Mouse (Mus musculus) forebrain, embryonic 11.5 days (tissue): ENCODE measurements around the gene Tmem37. TPM values are rescaled to one million over a fixed set of nuclear protein-coding genes. Genes with fewer than 3 reads are reported as not detected.

Experiments used
- ATAC-seq: fragments of 200-750 bp; cut with Nextera tagmentation; replicated peaks from 2 replicates; pipeline ENCODE4 v1.8.0; 2017; ENCODE audit warnings: moderate TSS enrichment; ENCODE audit not compliant: low FRiP score
- DNase-seq: peaks from one replicate; pipeline ENCODE4 v3.0.0-alpha.2; 2017; ENCODE audit warnings: low spot score
- H3K27ac ChIP-seq: fragments of 300-500 bp; sonication (generic); 2 replicates; pipeline ENCODE4 v1.5.1; 2014; ENCODE audit warnings: low read depth, low read length
- H3K27me3 ChIP-seq: fragments of 300-500 bp; sonication (generic); 2 replicates; pipeline ENCODE4 v1.6.1; 2014; ENCODE audit warnings: mild to moderate bottlenecking, low read length, mixed read lengths; ENCODE audit not compliant: control insufficient read depth, insufficient read depth
- H3K36me3 ChIP-seq: fragments of 300-500 bp; sonication (generic); 2 replicates; pipeline ENCODE4 v1.6.1; 2014; ENCODE audit warnings: mild to moderate bottlenecking, low read length, moderate library complexity, mixed read lengths; ENCODE audit not compliant: control insufficient read depth, insufficient read depth
- H3K4me1 ChIP-seq: fragments of 300-500 bp; sonication (generic); replicated peaks from 2 replicates; pipeline ENCODE4 v1.6.1; 2014; ENCODE audit warnings: low read length, mixed read lengths; ENCODE audit not compliant: control insufficient read depth, insufficient read depth
- H3K4me2 ChIP-seq: fragments of 300-500 bp; sonication (generic); 2 replicates; pipeline ENCODE4 v1.6.1; 2014; ENCODE audit warnings: low read depth, mild to moderate bottlenecking, low read length, moderate library complexity, mixed read lengths; ENCODE audit not compliant: severe bottlenecking
- H3K4me3 ChIP-seq: fragments of 300-500 bp; sonication (generic); 2 replicates; pipeline ENCODE4 v1.5.1; 2014; ENCODE audit warnings: low read depth, low read length
- H3K9ac ChIP-seq: fragments of 300-500 bp; sonication (generic); 2 replicates; pipeline ENCODE4 v1.6.1; 2014; ENCODE audit warnings: low read length
- H3K9me3 ChIP-seq: fragments of 300-500 bp; sonication (generic); 2 replicates; pipeline ENCODE4 v1.6.1; 2016; ENCODE audit warnings: low read length, mixed read lengths; ENCODE audit not compliant: control insufficient read depth
- WGBS: fragments of 180-500 bp; shearing (Covaris S2); extraction: QIAGEN DNeasy Blood & Tissue Kit; methylation state at CpG from one replicate; pipeline ENCODE4 v1.1.7; 2014; 5-methylcytosine and 5-hydroxymethylcytosine counted together
- polyA plus RNA-seq: library from polyadenylated mRNA; unstranded; fragments of >200 nt; fragmentation: Nextera tagmentation; extraction: Ambion mirVana; gene quantifications from 2 replicates; pipeline ENCODE4 v1.2.1, GENCODE M21; 2014

Gene Tmem37
- polyA plus RNA-seq, 1 experiment from 2014 or later = 5.3 TPM

DNA sequence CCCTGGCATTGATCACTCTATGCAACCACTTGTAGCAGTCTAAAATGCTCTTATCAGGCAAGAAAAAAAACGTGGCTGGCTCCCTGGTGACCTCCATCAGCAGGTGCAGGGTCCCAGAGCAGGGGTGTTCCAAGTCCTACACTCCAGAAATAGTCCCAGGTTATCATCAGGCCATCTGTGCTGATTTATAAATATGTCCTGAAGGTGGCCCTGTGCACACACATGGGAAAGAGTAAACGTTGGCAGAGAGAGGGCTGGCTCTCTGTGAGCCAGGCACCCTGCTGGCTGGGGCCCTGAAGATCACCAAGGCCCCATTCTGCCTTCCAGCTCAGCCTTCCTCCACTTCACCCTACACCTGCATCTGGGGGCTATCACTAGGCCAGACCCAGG lies 48.8 kb downstream of the Tmem37 start:
- no peaks in the 10 kb centered on the region for H3K4me1 ChIP-seq
- no peak overlapping the region for H3K4me2 ChIP-seq
- DNase-seq = no peak
- H3K27ac ChIP-seq = no peak overlapping the region
- WGBS = 47% methylated on average over 2 of the region's 2 CpGs
- H3K9me3 ChIP-seq = no peaks in the 10 kb centered on the region
- H3K4me3 ChIP-seq = no peak overlapping the region
- H3K27me3 ChIP-seq = no peaks in the 10 kb centered on the region
- no peak overlapping the region for H3K9ac ChIP-seq
- ATAC-seq = no peak
- no peaks in the 10 kb centered on the region for H3K36me3 ChIP-seq

DNA sequence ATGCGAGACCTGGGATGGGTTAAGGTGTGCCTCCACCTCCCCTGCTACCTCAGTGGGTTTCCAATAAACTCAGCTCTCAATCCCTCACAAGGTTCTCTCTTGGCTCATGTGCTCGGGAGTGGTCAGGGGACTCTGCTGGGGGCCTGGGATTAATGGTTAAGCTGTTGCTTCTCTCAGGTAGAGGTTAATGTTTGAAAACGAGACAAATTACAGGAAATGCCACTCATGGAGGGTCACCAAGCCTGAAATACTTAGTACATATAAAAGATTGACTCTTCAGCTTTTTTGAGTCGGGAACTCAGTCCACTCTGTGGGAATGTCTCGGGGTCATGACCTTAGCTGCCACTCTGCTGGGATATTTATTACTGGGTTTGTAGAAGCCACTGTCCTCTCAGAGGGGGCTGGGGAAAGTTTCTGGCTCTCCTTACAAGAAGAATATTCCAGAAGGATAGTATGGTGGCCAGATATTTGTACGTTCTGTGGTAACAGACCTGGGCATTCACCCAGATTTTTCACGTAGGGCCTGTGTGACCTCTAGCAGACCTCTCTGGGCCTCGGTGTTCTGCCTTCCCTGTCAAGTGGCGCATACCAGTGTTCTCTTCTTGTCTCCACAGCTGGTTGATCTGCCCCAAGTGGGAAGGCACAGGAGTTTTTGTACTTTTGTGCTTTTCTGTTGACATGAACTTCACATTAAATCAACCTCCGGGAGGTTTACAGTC lies 49.4 kb downstream of the Tmem37 start:
- Histone ChIP-seq H3K27ac (no peak overlapping the region), H3K9ac (no peak overlapping the region), H3K9me3 (no peaks in the 10 kb centered on the region), H3K27me3 (no peaks in the 10 kb centered on the region), H3K4me2 (no peak overlapping the region), H3K36me3 (no peaks in the 10 kb centered on the region), H3K4me1 (no peaks in the 10 kb centered on the region), H3K4me3 (no peak overlapping the region)
- no peak for ATAC-seq
- DNase-seq = no peak
- 70% methylated on average over 10 of the region's 10 CpGs for WGBS

DNA sequence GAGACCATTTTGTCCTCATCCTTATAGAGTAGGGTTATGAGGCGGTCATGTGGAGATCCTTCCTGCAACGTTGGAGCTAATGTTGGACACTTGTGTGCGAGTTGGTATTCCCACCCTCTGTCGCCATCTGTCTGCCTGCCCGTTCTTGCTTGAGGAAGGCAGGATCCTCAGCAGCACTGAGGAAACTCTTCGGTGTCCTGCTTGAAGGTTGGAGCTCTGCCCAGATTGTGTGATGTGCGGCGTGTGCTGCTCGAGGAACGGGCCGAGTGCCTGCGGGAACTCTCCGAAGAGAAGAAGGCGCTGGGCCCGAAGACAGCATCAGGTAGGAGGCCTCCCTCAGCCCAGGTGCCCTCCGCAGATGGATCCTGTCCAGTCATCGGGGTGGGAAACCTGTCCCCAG lies 51.9 kb downstream of the Tmem37 start:
- no peak overlapping the region for H3K9ac ChIP-seq
- 90% methylated on average over 17 of the region's 17 CpGs for WGBS
- no peaks in the 10 kb centered on the region for H3K9me3 ChIP-seq
- H3K4me2 ChIP-seq = no peak overlapping the region
- ATAC-seq (no peak), DNase-seq (no peak)
- H3K36me3 ChIP-seq = no peaks in the 10 kb centered on the region
- no peaks in the 10 kb centered on the region for H3K4me1 ChIP-seq
- no peak overlapping the region for H3K27ac ChIP-seq
- no peaks in the 10 kb centered on the region for H3K27me3 ChIP-seq
- no peak overlapping the region for H3K4me3 ChIP-seq

DNA sequence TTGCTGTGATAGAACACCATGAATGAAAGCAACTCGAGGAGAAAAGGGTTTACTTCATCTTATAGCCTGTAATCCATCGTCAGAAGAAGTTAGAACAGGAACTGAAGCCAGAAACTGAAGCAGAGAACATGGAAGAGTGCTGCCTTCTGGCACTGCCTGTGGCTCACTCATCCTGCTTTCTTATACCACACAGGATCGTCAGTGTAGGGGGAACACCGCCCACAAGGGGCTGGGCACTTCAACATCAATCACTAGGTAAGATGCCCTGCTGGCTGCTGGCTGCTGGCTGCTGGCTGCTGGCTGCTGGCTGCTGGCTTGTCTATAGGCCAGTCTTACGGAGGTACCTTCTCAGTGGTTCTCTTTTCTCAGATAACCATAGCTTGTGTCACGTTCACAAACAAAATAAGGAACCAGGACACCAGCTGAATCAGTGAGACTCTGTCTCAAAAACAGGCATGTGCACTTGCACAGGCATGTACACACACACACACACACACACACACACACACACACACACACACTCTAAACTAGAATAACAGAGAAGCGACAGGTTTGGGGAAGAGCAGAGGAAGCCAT lies 53.5 kb downstream of the Tmem37 start:
- no peaks in the 10 kb centered on the region for H3K27me3 ChIP-seq
- no peak overlapping the region for H3K27ac ChIP-seq
- DNase-seq (no peak), ATAC-seq (no peak)
- H3K9ac ChIP-seq = no peak overlapping the region
- H3K4me3 ChIP-seq = no peak overlapping the region
- no peaks in the 10 kb centered on the region for H3K36me3 ChIP-seq
- no peak overlapping the region for H3K4me2 ChIP-seq
- WGBS = 86% methylated on average over 7 of the region's 7 CpGs
- no peaks in the 10 kb centered on the region for H3K9me3 ChIP-seq
- no peaks in the 10 kb centered on the region for H3K4me1 ChIP-seq

DNA sequence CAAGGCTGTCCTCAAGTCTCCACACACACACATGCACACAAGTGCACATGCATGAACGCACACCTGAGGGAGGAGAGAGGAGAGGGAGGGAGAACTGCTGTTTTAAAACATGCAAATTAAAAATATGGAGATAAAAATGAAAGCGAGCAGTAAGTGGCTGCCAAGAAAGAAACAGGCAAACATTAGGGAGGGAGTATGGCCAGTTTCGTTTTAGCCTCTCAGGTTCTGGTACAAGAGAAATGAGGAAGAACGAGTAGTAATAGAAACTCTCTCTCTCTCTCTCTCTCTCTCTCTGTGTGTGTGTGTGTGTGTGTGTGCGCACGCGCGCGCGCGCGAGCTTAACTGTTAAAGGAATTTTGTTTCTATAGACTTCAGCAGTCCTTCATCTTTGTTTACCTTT lies 54.4 kb downstream of the Tmem37 start:
- no peak overlapping the region for H3K4me3 ChIP-seq
- no peaks in the 10 kb centered on the region for H3K9me3 ChIP-seq
- no peaks in the 10 kb centered on the region for H3K36me3 ChIP-seq
- H3K27ac ChIP-seq = no peak overlapping the region
- 94% methylated on average over 12 of the region's 12 CpGs for WGBS
- no peak overlapping the region for H3K4me2 ChIP-seq
- H3K4me1 ChIP-seq = no peaks in the 10 kb centered on the region
- ATAC-seq = no peak
- no peak overlapping the region for H3K9ac ChIP-seq
- no peaks in the 10 kb centered on the region for H3K27me3 ChIP-seq
- no peak for DNase-seq

DNA sequence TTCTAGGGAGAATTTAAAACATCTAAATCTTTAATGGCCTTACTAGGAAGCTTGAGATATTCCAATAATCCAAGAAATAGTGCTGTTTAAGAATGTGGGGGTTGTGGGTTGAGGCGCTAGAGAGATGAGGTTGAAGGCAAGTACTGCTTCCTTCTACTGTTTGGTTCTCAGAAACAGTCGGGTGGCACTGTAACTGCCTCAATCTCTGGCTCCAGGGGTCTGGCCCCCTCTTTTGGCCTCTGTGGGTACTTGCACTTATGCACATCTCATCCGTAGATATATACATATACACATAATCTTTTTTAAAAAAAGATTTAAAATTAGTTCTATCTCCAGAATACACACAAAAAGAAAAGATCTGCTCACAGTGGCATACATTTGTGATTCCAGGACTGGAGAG lies 55.0 kb downstream of the Tmem37 start:
- no peaks in the 10 kb centered on the region for H3K27me3 ChIP-seq
- H3K4me3 ChIP-seq = no peak overlapping the region
- 42% methylated on average over 3 of the region's 3 CpGs for WGBS
- no peaks in the 10 kb centered on the region for H3K4me1 ChIP-seq
- H3K9me3 ChIP-seq = no peaks in the 10 kb centered on the region
- no peak overlapping the region for H3K4me2 ChIP-seq
- no peak overlapping the region for H3K9ac ChIP-seq
- H3K27ac ChIP-seq = no peak overlapping the region
- no peak for DNase-seq
- H3K36me3 ChIP-seq = no peaks in the 10 kb centered on the region
- peak; percentile 39; the same call in 1 of the 2 replicates for ATAC-seq

Other genes with a start within 250 kb of the Tmem37 start
- gene Ptpn4, start 236.5 kb downstream of the Tmem37 start, polyA plus RNA-seq = 12.1 and 19.4 TPM in 2 replicates
- gene Tmem177, start 160.9 kb downstream of the Tmem37 start, polyA plus RNA-seq = 9.5 and 10.6 TPM in 2 replicates
- 0.21 TPM in 1 of 2 replicates, not detected in the other for gene Cfap221, start 76.8 kb downstream of the Tmem37 start, polyA plus RNA-seq
- gene Sctr, start 67.2 kb downstream of the Tmem37 start, polyA plus RNA-seq = 0.29 and 0.39 TPM in 2 replicates
- 783 and 824 TPM in 2 replicates for gene Dbi, start 47.0 kb upstream of the Tmem37 start, polyA plus RNA-seq
- 19.6 and 23.1 TPM in 2 replicates for gene 3110009E18Rik, start 47.1 kb upstream of the Tmem37 start, polyA plus RNA-seq
- gene Steap3, start 198.6 kb upstream of the Tmem37 start, polyA plus RNA-seq = 2.8 and 3.2 TPM in 2 replicates